Mouse (Mus musculus) right cerebral cortex, adult 2 months (tissue): ENCODE data around the gene Sec14l4.

Source experiments
- DNase-seq, 2 experiments: peaks; one replicate each; pipeline ENCODE4 v3.0.0; 2021 to 2022; ENCODE audit warnings: low spot score in 2 of 2

Gene Sec14l4

GRCm38 (mm10) chr11:4078267-4078933 is 47.1 kb downstream of the Sec14l4 start:
- no peak for DNase-seq

GRCm38 (mm10) chr11:4080219-4080618 is 49.0 kb downstream of the Sec14l4 start:
- DNase-seq: peak; percentile 84 to 87

GRCm38 (mm10) chr11:4083316-4084078 is 52.2 kb downstream of the Sec14l4 start:
- peak; percentile 71 to 83 for DNase-seq

- no peak for DNase-seq
These were observed 55.0 kb downstream of the Sec14l4 start for GRCm38 (mm10) chr11:4086246-4086645.

GRCm38 (mm10) chr11:4087267-4087666 is 56.0 kb downstream of the Sec14l4 start:
- DNase-seq: peak; percentile 33 to 46

GRCm38 (mm10) chr11:4093459-4094377 is 62.5 kb downstream of the Sec14l4 start:
- peak in 1 of 2 experiments; percentile 48 for DNase-seq

GRCm38 (mm10) chr11:4094378-4095170 is 63.3 kb downstream of the Sec14l4 start:
- peak; percentile 84 to 85 for DNase-seq

- DNase-seq: peak; percentile 61 to 74
These were observed 64.2 kb downstream of the Sec14l4 start, which contains the start of gene Mtfp1 for GRCm38 (mm10) chr11:4095171-4096053. Mtfp1 (minus strand) TSS chr11:4095445.

GRCm38 (mm10) chr11:4096054-4096984 is 65.1 kb downstream of the Sec14l4 start:
- DNase-seq: peak; percentile 98

GRCm38 (mm10) chr11:4097091-4097621 is 65.9 kb downstream of the Sec14l4 start:
- DNase-seq: no peak
